Mouse (Mus musculus) C2C12 (cell line): Measurements from ENCODE around the gene Cdc73.
A peak's percentile ranks its signal among the peaks of the same experiment; 100 is the strongest.

ENCODE experiments used
- CTCF ChIP-seq: IDR thresholded peaks from one replicate; pipeline ENCODE4 v1.5.1; 2011; ENCODE audit not compliant: control insufficient read depth, insufficient read depth, insufficient read length
- MAX ChIP-seq: IDR thresholded peaks from one replicate; pipeline ENCODE4 v1.6.1; 2011; ENCODE audit warnings: mild to moderate bottlenecking, control low read depth

- TF ChIP-seq CTCF = peak; percentile 97
- TF ChIP-seq MAX = peak; percentile 92
Measured at GRCm38 (mm10) chr1:143702741-143703262, at the start of gene Cdc73.
